Mouse (Mus musculus) thymus, postnatal 14 days (tissue): ENCODE measurements around the gene Nps.
"Not testable (repeated sequence)": the region's sequence is repeated elsewhere in the genome, so short reads cannot be mapped to it uniquely, and the experiment has no call there.

Experiments
- DNase-seq: peaks from one replicate; pipeline ENCODE4 v3.0.0; 2021

The Nps gene

DNA sequence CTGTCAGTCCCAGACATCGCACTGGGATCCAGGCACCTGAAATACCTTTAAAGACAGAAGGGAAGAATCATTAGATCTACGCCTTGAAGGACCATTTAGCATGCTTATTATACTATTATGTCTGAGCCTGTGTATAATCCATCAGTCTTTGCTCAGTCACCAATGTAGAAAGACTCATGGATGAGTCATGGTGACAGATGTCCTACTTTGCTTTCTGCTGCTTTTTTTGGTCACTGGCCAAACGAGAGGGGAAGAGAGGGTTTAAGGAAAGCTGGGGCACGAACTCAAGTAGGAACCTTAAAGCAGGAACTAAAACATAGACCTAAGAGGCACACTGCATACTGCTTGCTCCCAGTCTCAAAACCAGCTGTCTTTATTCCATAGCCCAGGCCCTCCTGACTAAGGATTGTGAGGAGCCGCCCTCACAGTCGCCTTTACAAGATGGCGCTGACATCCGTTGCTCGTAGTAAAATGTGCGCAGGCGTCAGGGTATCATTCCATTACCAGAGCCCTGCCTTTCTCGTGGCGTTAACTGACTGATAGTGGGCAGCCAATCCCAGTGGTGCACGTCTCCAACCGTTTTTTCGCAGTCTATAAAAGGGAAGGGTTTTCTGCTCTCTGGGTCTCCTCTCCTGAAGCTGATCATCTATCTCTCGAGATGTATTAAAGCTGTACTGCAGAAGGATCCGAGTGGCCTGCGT is at the start of gene Nps:
Gene Nps, plus strand, starts transcription at position 651 of the 701 bp plus-strand sequence.
- not testable (repeated sequence) for DNase-seq

DNA sequence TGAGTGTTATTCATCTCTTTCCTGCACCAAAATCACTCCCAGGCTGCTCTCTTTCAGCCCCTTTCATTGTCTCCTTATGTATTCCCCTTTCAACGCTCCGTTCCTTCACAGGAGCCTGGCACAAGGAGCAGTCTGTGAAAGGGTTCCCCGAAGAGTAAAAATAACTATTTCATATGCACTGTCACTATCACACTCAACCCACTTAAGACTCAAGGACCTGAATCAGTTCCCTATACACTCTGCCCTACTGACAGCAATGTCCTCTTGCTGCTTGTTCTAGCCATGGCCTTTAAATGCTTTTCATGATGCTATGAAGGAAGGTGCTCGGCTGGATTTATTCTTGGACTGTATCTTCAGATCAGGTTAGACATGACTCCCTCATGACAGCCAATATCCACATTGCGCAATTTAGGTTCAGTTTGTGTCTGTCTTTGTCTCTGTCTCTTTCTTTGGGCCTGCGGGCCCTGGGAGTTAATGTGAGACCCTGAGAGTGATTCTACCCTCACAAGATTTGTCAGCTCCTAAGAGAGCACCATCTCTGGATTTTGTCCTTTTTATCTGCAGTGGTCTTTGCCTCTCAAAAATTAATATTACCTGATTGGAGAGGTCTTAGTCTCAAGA is 49.4 kb upstream of the Nps start:
- DNase-seq, result no peak

DNA sequence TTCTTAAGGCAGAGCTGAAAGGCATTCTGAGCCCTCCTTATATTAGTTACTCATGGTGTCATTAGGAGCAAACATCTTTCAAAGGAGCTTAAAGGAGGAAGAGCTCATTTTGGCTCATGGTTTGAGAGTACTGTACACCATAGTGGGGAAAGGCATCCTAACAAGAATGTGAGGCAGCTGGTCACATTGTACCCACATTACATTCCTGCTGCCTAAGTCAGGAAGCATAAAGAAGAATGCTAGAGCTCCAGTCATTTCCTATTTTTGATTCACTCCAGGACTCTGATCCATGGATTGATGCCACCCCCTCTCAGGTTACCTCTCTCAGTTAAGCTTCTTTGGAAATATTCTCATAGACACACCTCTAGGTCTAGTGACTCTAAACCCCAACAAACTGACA is 48.2 kb upstream of the Nps start:
- no peak for DNase-seq

DNA sequence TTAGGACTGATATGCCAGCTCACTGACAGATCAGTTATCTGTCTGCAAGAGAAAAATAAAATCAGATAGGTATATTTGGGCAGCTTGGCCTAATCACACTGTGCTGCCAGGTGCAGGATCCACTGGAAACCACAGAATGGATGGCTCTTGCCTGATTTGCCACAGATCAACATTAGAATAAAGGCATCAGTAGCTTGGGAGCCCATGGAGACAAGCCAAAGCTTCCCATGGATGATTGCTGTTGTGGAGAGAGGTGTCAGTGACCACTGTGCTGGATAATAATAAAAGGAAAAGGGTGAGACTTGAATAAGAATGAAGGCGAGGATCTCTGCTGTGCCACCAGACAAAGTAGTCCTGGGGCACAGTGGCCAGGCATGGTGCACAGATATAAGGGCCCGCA is 47.7 kb upstream of the Nps start:
- no peak for DNase-seq

DNA sequence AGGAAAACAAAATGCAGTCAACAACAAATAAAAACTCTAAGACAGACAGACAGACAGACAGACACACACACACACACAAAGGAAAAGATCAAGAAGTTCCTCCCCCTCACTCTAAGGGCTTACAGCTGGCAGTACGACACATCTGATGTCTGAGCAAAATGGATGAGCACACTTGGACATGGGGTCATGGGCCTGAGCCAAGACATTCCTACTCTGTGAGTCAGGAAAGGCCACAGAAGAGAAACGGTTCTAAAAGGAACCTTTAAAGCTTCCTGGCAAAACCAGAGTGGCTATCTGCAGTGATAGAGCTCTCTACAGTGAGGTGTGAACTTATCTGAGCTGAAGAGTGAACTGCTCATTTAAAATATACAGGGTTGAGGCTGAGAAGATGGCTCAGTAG is 46.0 kb upstream of the Nps start:
- no peak for DNase-seq

DNA sequence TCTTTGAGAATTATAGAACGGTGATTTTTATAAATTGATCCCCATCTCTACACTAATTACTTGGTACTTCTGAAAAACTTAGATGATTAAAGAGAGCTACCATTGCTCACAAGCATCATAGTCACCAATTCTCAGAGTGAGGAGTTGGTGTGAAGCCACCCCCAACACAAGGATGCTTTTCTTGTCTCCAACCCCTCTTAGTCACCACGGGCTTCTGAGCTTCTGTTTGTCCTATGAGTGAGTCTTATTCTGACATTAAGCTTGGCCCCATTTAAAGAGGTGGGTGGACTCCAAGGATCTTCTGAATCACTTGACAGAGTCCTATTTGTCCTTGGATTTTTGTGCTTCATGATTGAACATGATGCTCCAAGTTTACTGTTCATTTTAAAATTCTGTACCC is 37.0 kb upstream of the Nps start:
- DNase-seq, result no peak

DNA sequence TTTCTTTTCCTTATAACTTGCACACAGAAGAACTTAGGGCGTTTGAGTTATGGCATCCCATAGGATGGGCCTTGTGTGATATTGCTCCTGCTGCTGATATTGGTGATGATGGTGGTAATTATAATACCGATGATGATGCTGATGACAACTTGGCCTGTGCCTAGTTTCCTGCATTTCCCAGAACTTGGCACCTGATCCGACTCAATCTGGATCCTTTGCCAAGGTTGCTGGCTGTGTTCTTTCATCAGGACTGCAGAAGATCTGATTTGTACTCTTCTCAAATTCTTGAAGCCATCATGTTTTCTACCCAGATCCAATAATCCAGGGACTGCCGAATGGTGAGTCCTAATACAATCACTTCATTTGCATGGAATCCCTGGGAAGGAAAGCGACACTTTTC is 32.5 kb upstream of the Nps start:
- DNase-seq, result no peak

DNA sequence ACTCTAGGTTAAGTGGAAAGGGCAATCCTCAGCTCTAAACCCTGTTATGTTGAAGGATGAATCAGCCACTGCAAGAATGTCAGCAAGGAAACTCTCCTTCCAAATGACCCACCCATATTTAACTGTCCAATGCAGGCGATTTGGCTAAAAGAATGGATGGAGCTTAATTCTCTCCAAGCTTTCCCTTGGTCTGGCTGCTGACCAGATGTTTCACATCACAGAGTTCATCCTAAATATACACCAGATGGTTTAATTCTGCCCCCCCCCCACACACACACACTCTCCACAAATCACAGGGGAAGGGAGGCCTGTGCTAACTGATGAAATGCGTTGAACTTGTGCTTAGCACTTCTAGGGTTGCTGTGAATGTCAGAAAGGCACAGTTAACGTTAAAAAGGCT is 21.4 kb upstream of the Nps start:
- no peak for DNase-seq

DNA sequence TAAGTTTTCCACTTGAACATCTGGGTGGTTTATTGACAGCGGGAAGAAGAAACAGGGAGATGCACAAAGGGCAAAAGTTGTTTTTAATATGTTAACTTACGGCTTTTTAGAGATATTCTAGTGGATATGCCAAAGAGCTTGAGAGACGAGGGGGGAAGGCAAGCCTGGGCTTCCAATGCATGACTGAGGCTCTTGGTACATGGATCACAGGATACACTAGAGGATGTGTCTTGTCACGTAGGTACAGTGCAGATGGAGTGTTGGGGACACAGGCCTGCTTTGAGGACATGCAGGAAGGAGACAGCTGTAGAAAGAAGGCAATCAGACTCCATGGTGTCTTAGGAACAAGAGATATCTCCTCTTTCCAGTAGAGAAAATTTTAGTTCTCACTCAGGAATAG is 19.1 kb upstream of the Nps start:
- no peak for DNase-seq

DNA sequence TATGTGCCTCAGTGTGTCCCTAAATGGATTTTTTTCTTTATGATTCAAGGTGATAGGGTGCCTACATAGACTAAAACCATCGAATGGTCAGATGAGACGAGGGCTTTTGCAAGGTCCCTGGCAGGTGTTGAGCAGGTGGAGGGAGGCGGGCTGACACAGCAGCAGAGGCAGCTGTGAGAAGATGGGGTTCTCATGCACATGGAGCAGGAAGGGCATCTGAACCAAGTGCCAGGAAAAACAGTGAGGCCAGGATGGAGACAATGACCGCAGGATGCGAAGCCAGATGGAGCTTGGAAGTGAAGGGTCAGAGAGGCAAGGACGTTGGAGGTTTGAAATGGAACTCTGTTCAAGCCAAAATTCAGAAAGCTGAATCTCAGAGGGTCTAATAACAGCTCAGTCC is 18.5 kb upstream of the Nps start:
- no peak for DNase-seq

DNA sequence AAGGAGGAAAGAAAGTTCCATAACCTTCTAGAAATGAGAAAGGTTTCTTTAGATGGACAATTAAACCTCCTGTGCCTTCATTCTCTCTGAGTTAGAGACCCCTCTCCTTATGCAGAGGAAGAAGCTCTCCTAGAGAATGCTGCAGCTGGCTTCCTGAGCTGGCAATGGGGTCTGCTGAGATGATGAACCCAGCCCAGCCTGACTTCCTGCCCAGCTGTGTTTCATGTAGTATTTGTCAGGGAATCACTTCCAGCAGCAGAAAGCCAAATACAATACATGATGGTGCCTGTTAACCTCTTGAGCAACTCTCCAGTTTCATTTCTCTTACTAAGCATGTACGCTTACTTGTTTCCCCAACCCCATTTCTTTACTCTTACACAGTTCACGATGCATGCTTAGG is 17.9 kb upstream of the Nps start:
- no peak for DNase-seq

DNA sequence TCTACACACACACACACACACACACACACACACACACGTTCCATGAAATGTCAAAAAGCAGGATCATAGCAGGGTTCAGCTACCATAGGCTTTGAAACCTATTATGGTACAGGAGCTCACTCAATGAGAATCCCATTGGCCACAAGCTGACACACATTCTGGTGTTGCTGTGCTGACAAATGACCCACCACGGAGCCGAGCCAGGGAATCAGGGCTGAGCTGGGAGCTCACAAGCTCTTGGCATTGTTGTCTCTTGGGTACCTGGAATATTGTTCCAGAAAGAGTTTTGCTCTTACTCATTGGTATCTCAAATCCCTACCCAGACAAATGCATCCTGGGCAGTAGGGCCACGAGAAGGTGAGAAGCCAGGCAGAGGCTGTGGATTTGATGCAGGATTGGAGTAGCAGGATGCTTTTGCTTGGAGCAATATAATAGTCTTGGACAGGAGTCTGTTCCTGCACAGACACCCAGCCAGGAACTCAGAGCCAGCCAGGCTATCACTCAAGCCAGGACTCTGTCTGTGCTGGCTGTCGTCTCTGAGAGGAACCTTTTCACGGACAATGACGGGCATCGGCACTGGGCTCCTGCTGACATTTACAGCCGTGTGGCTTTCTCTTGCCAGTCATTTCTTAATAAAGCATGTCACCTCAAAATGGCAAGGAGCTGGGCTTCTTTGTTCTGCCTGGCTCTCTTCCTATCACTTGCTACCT is 14.2 kb upstream of the Nps start:
- no peak for DNase-seq

DNA sequence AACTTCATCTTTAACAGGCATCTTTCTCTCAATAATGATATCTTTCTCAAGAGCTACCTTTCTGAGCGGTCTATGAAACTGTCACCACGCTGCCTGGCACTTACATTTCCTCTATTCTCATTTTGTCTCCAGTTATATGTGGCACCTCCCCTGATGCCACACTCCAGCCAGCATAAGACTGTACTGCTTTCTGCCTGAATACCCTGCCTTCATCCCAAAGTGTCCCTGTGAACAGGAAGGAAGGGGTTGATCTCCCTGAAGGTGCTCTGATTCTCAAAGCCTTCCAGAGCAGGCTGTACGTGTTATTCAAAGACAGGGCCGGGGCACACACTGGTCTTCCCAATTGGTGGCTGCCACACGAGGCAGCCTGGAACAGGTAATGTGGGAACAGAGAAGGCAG is 12.1 kb upstream of the Nps start:
- no peak for DNase-seq

DNA sequence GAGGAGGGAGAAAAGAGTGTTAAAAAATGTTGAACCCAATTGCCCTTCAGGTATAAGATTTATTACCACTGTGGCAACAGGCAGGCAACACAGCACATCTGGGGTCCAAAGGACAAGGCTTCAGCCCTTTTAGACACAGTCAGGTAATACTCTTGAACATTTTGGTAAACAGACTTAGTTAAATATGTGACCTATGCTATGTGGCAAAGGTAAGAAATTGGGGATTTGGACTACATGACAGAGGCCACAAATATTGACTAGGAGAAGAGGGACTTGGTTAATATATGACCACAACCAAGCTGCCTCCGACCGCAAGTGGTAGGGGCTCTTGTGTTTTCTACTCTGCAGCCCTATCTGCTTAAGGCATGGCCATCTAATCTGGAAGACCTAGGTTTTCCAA is 5.3 kb upstream of the Nps start:
- DNase-seq, result no peak

DNA sequence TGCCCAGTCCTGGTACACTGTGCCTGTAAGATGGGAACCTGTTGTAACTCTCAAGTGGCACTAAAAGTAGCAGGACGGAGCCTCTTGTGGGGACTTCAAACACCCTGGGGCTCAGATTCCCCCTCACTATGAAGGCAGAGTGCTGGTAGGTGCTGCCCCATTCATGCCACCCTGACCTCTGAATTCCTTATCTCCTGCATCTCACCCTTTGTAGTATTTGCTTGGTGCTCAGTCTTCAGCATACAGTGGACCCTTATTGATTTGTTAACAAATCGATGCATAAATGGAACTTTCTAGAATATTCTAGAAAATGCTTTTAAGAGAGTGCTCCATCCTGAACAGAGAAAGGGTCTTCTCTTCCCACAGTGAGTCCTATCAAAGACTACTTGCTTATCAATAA is 4.1 kb upstream of the Nps start:
- no peak for DNase-seq

DNA sequence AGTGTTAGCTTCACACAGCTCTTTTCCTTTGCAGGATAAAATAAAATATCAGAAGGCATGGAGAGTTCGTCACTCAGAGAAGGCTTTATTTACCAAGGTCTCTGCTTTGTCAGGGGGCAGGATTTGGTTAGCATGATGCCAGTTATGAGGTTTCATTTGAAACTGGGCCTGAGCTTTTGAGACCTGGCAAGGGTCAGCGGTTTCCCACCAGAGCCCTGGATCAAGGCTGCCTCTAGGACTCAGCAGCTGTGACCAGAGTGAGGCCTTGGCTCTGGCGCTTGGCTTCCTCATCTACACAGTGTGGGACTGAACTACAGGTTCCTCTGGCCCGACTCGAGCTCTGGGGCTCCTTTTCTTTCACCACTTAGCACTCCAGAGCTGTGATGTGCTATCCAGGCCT is 12.5 kb downstream of the Nps start:
- no peak for DNase-seq

DNA sequence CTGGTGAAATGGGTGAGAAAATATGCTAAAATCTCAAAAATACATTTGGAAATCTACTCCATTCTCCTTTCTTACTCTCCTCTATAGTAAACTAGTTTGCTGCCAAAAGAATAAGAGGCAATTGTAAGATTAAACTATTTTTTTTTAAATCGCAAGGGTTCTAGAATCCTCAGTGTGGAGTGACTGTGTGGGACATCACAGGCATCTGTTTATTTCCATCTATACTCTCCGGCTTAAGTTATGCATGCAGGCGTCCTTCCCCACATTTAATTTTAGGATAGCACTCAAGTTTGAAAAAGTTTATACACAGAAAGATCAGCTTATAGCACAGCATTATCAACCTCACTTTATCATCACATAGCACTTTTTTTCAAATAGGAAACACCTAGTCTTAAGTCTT is 24.7 kb downstream of the Nps start:
- no peak for DNase-seq

DNA sequence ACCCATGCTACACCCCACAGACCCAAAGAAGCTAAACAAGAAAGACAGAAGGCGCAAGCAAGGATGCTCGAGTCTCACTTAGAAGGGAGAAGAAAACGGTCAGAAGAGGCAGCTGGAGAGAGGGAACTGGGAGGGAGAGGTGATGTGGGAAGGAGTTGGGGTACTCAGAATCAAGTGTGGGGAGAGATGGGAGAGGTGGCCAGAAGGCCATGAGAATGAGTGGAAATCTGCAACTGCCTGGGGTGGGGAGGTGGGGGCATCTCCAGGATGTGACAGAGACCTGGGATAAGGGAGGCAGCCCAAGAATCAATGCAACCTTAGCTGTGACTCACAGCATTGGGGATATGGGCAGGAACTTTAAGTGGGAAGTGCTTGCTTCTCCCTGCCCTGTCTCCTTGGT is 31.5 kb downstream of the Nps start:
- DNase-seq, result no peak

DNA sequence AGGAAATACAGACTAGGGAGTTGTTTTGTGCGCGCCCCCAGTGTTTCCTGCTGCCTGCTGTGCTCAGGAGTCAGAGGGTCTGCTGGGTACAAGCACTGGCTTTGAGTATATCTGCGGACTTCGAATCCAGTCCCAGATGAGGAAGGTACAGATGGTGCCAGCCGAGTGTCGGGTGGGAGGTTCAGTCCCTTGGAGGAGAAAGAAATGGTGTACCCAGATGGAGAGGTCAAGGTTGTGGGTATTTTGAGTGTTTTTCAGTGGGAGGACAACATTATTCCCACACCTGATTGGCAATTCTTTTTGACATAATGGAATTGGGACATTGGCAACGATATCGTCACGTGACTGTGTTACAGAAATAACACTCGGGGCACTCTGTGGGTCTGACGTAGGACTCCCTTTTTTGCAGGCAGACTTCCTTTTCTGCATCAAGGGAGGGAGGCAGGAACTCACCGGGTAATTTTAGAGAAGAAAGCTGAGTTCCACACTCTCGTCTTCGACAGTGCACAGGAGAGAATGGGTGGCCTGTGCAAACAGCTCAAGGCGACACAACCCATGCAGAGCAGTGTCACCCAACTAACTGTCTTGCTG is 33.2 kb downstream of the Nps start:
- no peak for DNase-seq

DNA sequence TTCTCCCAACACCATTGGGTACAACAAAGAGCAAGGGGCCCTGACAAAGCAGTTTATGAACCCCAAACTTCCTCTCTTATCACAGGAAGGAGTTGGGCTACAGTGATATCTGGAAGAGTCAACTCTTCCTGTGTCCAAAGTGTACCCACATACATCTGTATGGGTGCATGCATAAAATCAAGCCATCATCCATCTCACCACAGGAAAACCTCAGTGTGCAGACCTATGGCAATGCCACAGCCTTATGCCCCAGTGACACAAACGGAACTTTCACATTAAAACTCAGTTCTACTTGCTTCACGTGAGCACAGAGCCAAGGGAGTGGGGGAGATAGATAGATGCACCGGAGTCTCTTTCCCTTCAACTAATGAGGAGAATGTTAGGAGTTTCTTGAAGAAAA is 36.0 kb downstream of the Nps start:
- no peak for DNase-seq

DNA sequence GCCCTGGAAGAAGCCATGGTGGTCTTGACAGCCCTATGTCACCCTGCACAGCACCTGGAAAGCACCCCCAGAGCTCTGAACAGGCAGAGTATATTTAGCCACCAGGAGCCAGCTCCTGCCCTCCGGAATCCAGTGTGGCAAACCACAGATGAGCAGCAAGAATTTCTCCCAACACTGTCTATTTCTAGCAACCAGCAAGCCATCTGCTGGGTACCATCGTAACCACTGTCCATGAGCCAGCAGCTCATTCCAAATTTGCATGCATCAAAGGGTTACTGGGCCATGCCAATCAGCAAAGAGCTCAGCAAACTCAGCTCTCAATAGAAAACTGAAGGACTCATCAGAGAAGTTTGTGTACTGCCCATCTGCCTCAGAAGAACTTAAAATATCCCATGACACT is 46.0 kb downstream of the Nps start:
- no peak for DNase-seq
